ENCODE assay signal across 13 mouse cellular contexts in genomic region chr1:75214442-75214841, GRCm38 (mm10). TPM values are rescaled to one million over a fixed set of nuclear protein-coding genes. Genes with fewer than 3 reads are reported as not detected.
DNase-seq lines count a peak whose midpoint lies in the region; ATAC-seq and TF ChIP-seq lines count a peak whose summit lies in the region.
"Had no signal": no experiment of that assay in that cellular context is flagged by ENCODE, and none has a peak within 500 bp of the region (broad histone marks: within the 10 kb centered on the region; RNA-seq: fewer than 3 reads in every experiment).

No protein-coding gene starts in this region.

- peaks cover 2% of the 10 kb centered on the region; the same call in 1 of the 2 replicates for H3K27me3 ChIP-seq in heart, postnatal 0 days (ENCODE audit: control insufficient read depth, insufficient read depth, low read length)
- H3K27me3 ChIP-seq in heart, embryonic 10.5 days (ENCODE audit: insufficient read depth, poor library complexity, severe bottlenecking): peaks cover 42% of the 10 kb centered on the region
- H3K27me3 ChIP-seq in MEL (ENCODE audit: control insufficient read depth in 1 of 2, insufficient read depth in 2 of 2, low read length in 2 of 2): no peaks in the 10 kb centered on the region
- H3K27me3 ChIP-seq in liver, embryonic 13.5 days: peaks cover 1% of the 10 kb centered on the region
- peaks cover 41% of the 10 kb centered on the region for H3K27me3 ChIP-seq in forebrain, embryonic 12.5 days

- H3K4me2 ChIP-seq in heart, postnatal 0 days (ENCODE audit: low read depth, low read length): no peak overlapping the region
- peak overlapping the region; percentile 99 for H3K4me2 ChIP-seq in liver, embryonic 13.5 days
- no peak overlapping the region for H3K4me2 ChIP-seq in forebrain, embryonic 12.5 days
- H3K4me2 ChIP-seq: embryonic facial prominence, embryonic 13.5 days; midbrain, embryonic 12.5 days had no signal

- 53% methylated on average over 2 of the region's 2 CpGs for WGBS in heart, postnatal 0 days
- WGBS in heart, embryonic 10.5 days: 64% methylated on average over 2 of the region's 2 CpGs
- 79% methylated on average over 2 of the region's 2 CpGs for WGBS in liver, embryonic 13.5 days (ENCODE audit: insufficient replicate concordance)
- WGBS in forebrain, embryonic 12.5 days: 78% methylated on average over 2 of the region's 2 CpGs

- peaks cover 35% of the 10 kb centered on the region for H3K4me1 ChIP-seq in heart, postnatal 0 days (ENCODE audit: control insufficient read depth, insufficient read depth)
- peaks cover 48% of the 10 kb centered on the region for H3K4me1 ChIP-seq in heart, embryonic 10.5 days
- peaks cover 6 to 55% of the 10 kb centered on the region in 2 experiments; a peak in 3 of 4 replicates for H3K4me1 ChIP-seq in MEL (ENCODE audit: control insufficient read depth in 1 of 2, insufficient read depth in 2 of 2, low read length in 2 of 2)
- peaks cover 79% of the 10 kb centered on the region for H3K4me1 ChIP-seq in liver, embryonic 13.5 days (replicated peaks)
- peaks cover 42% of the 10 kb centered on the region for H3K4me1 ChIP-seq in forebrain, embryonic 12.5 days

- TF ChIP-seq RAD21 in MEL (IDR thresholded peaks at IDR 0.05; ENCODE audit: low read depth, low read length): no peak

- H3K9ac ChIP-seq in heart, postnatal 0 days (replicated peaks; ENCODE audit: low read depth, low read length): no peak overlapping the region
- no peak overlapping the region for H3K9ac ChIP-seq in MEL (ENCODE audit: control insufficient read depth, low read depth, low read length, poor library complexity, severe bottlenecking)
- H3K9ac ChIP-seq in liver, embryonic 13.5 days: peak overlapping the region; percentile 96
- H3K9ac ChIP-seq in forebrain, embryonic 12.5 days: no peak overlapping the region
- H3K9ac ChIP-seq: embryonic facial prominence, embryonic 13.5 days; midbrain, embryonic 12.5 days had no signal

- no peaks in the 10 kb centered on the region for H3K9me3 ChIP-seq in heart, postnatal 0 days (replicated peaks; ENCODE audit: control insufficient read depth, low read length)
- H3K9me3 ChIP-seq in heart, embryonic 10.5 days: no peaks in the 10 kb centered on the region
- H3K9me3 ChIP-seq in MEL (replicated peaks; ENCODE audit: insufficient read depth, low read length): no peaks in the 10 kb centered on the region
- no peaks in the 10 kb centered on the region for H3K9me3 ChIP-seq in liver, embryonic 13.5 days (replicated peaks)
- no peaks in the 10 kb centered on the region for H3K9me3 ChIP-seq in forebrain, embryonic 12.5 days
- H3K9me3 ChIP-seq: embryonic facial prominence, embryonic 13.5 days; midbrain, embryonic 12.5 days had no signal

- H3K36me3 ChIP-seq in heart, postnatal 0 days (replicated peaks; ENCODE audit: control insufficient read depth, insufficient read depth, low read length): peaks cover 45% of the 10 kb centered on the region
- peaks cover 48% of the 10 kb centered on the region for H3K36me3 ChIP-seq in heart, embryonic 10.5 days
- H3K36me3 ChIP-seq in MEL (ENCODE audit: control insufficient read depth in 1 of 2, insufficient read depth in 2 of 2, low read length in 2 of 2): peaks cover 15 to 56% of the 10 kb centered on the region in 2 experiments
- peaks cover 56% of the 10 kb centered on the region for H3K36me3 ChIP-seq in liver, embryonic 13.5 days
- H3K36me3 ChIP-seq in forebrain, embryonic 12.5 days (replicated peaks): peaks cover 41% of the 10 kb centered on the region

- H3K4me3 ChIP-seq in heart, postnatal 0 days (ENCODE audit: low read depth, low read length): no peak overlapping the region
- no peak overlapping the region for H3K4me3 ChIP-seq in heart, embryonic 10.5 days
- H3K4me3 ChIP-seq in MEL (ENCODE audit: control insufficient read depth in 1 of 2, insufficient read depth in 1 of 2, low read depth in 2 of 2, low read length in 2 of 2): no peak overlapping the region
- peak overlapping the region; percentile 91 for H3K4me3 ChIP-seq in liver, embryonic 13.5 days (replicated peaks)
- no peak overlapping the region for H3K4me3 ChIP-seq in forebrain, embryonic 12.5 days (replicated peaks)
- H3K4me3 ChIP-seq: embryonic facial prominence, embryonic 13.5 days; midbrain, embryonic 12.5 days had no signal

- ATAC-seq in heart, postnatal 0 days (ENCODE audit: insufficient read depth, low read depth): no peak
- ATAC-seq in liver, embryonic 13.5 days (ENCODE audit: low read depth): no peak
- ATAC-seq in forebrain, embryonic 12.5 days (ENCODE audit: low FRiP score): no peak

- intact Hi-C loops in left cerebral cortex, postnatal 4 days (cut with DNase I): no loop called here

- TF ChIP-seq CTCF in heart, postnatal 0 days (IDR thresholded peaks at IDR 0.05; ENCODE audit: low read depth): no peak
- no peak for TF ChIP-seq CTCF in MEL (IDR thresholded peaks at IDR 0.05 in 2 of 3, conservative IDR thresholded peaks at IDR 0.05 in 1 of 3; ENCODE audit: control insufficient read depth in 1 of 3, insufficient read depth in 1 of 3, low read depth in 2 of 3, low read length in 3 of 3, poor library complexity in 1 of 3, severe bottlenecking in 1 of 3)

- no peak; a peak in 1 of 4 replicates for TF ChIP-seq POLR2A in MEL (IDR thresholded peaks at IDR 0.05; ENCODE audit: control insufficient read depth in 1 of 2, insufficient read depth in 1 of 2, low read depth in 1 of 2, low read length in 2 of 2, poor library complexity in 1 of 2)

- peaks cover 74% of the 10 kb centered on the region for H3K79me2 ChIP-seq in MEL (ENCODE audit: control insufficient read depth, insufficient read depth, low read length, poor library complexity)

- no peak for TF ChIP-seq EP300 in heart, postnatal 0 days (IDR thresholded peaks at IDR 0.05; ENCODE audit: low read depth)
- TF ChIP-seq EP300 in MEL (IDR thresholded peaks at IDR 0.05; ENCODE audit: low read depth in 1 of 2, low read length in 2 of 2): no peak

- no peak for DNase-seq in heart, postnatal 0 days (ENCODE audit: low spot score)
- DNase-seq in heart, embryonic 10.5 days (ENCODE audit: low spot score): no peak
- no peak for DNase-seq in MEL (ENCODE audit: low read depth, low spot score)
- peak; percentile 91 to 97 for DNase-seq in kidney, adult 8-10 months
- DNase-seq in liver, embryonic 13.5 days: no peak
- no peak for DNase-seq in adrenal gland, postnatal 14 days
- no peak for DNase-seq in left cerebral cortex, postnatal 4 days

- peak overlapping the region; percentile 86 for H3K27ac ChIP-seq in heart, postnatal 0 days (ENCODE audit: low read depth)
- H3K27ac ChIP-seq in heart, embryonic 10.5 days: no peak overlapping the region
- peak overlapping the region; percentile 11 for H3K27ac ChIP-seq in MEL (ENCODE audit: control insufficient read depth, low read depth, low read length)
- H3K27ac ChIP-seq in liver, embryonic 13.5 days: peak overlapping the region; percentile 96
- H3K27ac ChIP-seq in forebrain, embryonic 12.5 days: no peak overlapping the region
- H3K27ac ChIP-seq: embryonic facial prominence, embryonic 13.5 days; midbrain, embryonic 12.5 days had no signal

RNA-seq across cellular contexts. Expression of gene Stk16, which starts 3.8 kb away (rescaled TPM):
- 75.9 and 90.1 TPM in 2 replicates for total RNA-seq in heart, postnatal 0 days (2014; rRNA removed; ENCODE audit: low replicate concordance)
- 57.4 and 62.5 TPM in 2 replicates for polyA plus RNA-seq in heart, postnatal 0 days (2015; fragmentation: Nextera tagmentation; extraction: Ambion mirVana)
- 103 and 131 TPM in 2 replicates for polyA plus RNA-seq in heart, embryonic 10.5 days (2016; fragmentation: Nextera tagmentation; extraction: Ambion mirVana)
- 83.2 and 110 TPM in 2 replicates for total RNA-seq in MEL (2012; rRNA removed)
- polyA plus RNA-seq in MEL (2012; ENCODE audit: insufficient read depth in 1 of 2, insufficient read length in 2 of 2, low read depth in 1 of 2, low replicate concordance in 2 of 2, missing spikeins in 1 of 2): 100 to 1,000 TPM in 1 of 2 experiments, not detected in 1; 154 TPM
- polyA plus RNA-seq in liver, embryonic 13.5 days (2015; fragmentation: Nextera tagmentation; extraction: Ambion mirVana): 90.7 and 90.8 TPM in 2 replicates
- total RNA-seq in adrenal gland, postnatal 14 days (2021): 95.6 and 104 TPM in 2 replicates
- total RNA-seq in left cerebral cortex, postnatal 4 days (2021): 100 to 1,000 TPM; 101 to 119 TPM
- 122 and 132 TPM in 2 replicates for polyA plus RNA-seq in forebrain, embryonic 12.5 days (2016; fragmentation: Nextera tagmentation; extraction: Ambion mirVana)

RNA-seq across cellular contexts. Expression of gene Glb1l, which starts 3.8 kb away (rescaled TPM):
- 9.8 and 11.3 TPM in 2 replicates for total RNA-seq in heart, postnatal 0 days (2014; rRNA removed; ENCODE audit: low replicate concordance)
- polyA plus RNA-seq in heart, postnatal 0 days (2015; fragmentation: Nextera tagmentation; extraction: Ambion mirVana): 3.6 and 3.8 TPM in 2 replicates
- polyA plus RNA-seq in heart, embryonic 10.5 days (2016; fragmentation: Nextera tagmentation; extraction: Ambion mirVana): 7.9 and 10.9 TPM in 2 replicates
- 4.0 and 7.6 TPM in 2 replicates for total RNA-seq in MEL (2012; rRNA removed)
- polyA plus RNA-seq in MEL (2012; ENCODE audit: insufficient read depth in 1 of 2, insufficient read length in 2 of 2, low read depth in 1 of 2, low replicate concordance in 2 of 2, missing spikeins in 1 of 2): 10 to 100 TPM in 1 of 2 experiments, not detected in 1; 13.0 TPM
- polyA plus RNA-seq in liver, embryonic 13.5 days (2015; fragmentation: Nextera tagmentation; extraction: Ambion mirVana): 3.8 and 5.0 TPM in 2 replicates
- total RNA-seq in adrenal gland, postnatal 14 days (2021): 18.0 and 24.7 TPM in 2 replicates
- 10 to 100 TPM; 24.3 to 25.3 TPM for total RNA-seq in left cerebral cortex, postnatal 4 days (2021)
- polyA plus RNA-seq in forebrain, embryonic 12.5 days (2016; fragmentation: Nextera tagmentation; extraction: Ambion mirVana): 22.6 and 22.7 TPM in 2 replicates

RNA-seq across cellular contexts. Expression of gene Tuba4a, which starts 5.2 kb away (rescaled TPM):
- 179 and 227 TPM in 2 replicates for total RNA-seq in heart, postnatal 0 days (2014; rRNA removed; ENCODE audit: low replicate concordance)
- polyA plus RNA-seq in heart, postnatal 0 days (2015; fragmentation: Nextera tagmentation; extraction: Ambion mirVana): 114 and 142 TPM in 2 replicates
- polyA plus RNA-seq in heart, embryonic 10.5 days (2016; fragmentation: Nextera tagmentation; extraction: Ambion mirVana): 35.2 and 50.8 TPM in 2 replicates
- 385 and 396 TPM in 2 replicates for total RNA-seq in MEL (2012; rRNA removed)
- polyA plus RNA-seq in MEL (2012; ENCODE audit: insufficient read depth in 1 of 2, insufficient read length in 2 of 2, low read depth in 1 of 2, low replicate concordance in 2 of 2, missing spikeins in 1 of 2): 100 to 1,000 TPM in 1 of 2 experiments, not detected in 1; 439 TPM
- 456 and 508 TPM in 2 replicates for polyA plus RNA-seq in liver, embryonic 13.5 days (2015; fragmentation: Nextera tagmentation; extraction: Ambion mirVana)
- total RNA-seq in adrenal gland, postnatal 14 days (2021): 42.9 and 53.1 TPM in 2 replicates
- total RNA-seq in left cerebral cortex, postnatal 4 days (2021): 100 to 1,000 TPM; 101 to 111 TPM
- 8.1 and 9.1 TPM in 2 replicates for polyA plus RNA-seq in forebrain, embryonic 12.5 days (2016; fragmentation: Nextera tagmentation; extraction: Ambion mirVana)

RNA-seq across cellular contexts. Expression of gene A630095N17Rik, which starts 17.5 kb away (rescaled TPM):
- not detected in 2 replicates for total RNA-seq in heart, postnatal 0 days (2014; rRNA removed; ENCODE audit: low replicate concordance)
- polyA plus RNA-seq in heart, postnatal 0 days (2015; fragmentation: Nextera tagmentation; extraction: Ambion mirVana): not detected in 2 replicates
- polyA plus RNA-seq in heart, embryonic 10.5 days (2016; fragmentation: Nextera tagmentation; extraction: Ambion mirVana): not detected in 2 replicates
- 0.46 and 0.58 TPM in 2 replicates for total RNA-seq in MEL (2012; rRNA removed)
- under 1 TPM in 1 of 2 experiments, not detected in 1; 0.82 TPM for polyA plus RNA-seq in MEL (2012; ENCODE audit: insufficient read depth in 1 of 2, insufficient read length in 2 of 2, low read depth in 1 of 2, low replicate concordance in 2 of 2, missing spikeins in 1 of 2)
- polyA plus RNA-seq in liver, embryonic 13.5 days (2015; fragmentation: Nextera tagmentation; extraction: Ambion mirVana): not detected in 2 replicates
- not detected in 2 replicates for total RNA-seq in adrenal gland, postnatal 14 days (2021)
- total RNA-seq in left cerebral cortex, postnatal 4 days (2021): not detected
- polyA plus RNA-seq in forebrain, embryonic 12.5 days (2016; fragmentation: Nextera tagmentation; extraction: Ambion mirVana): not detected in 2 replicates
- total RNA-seq: left cerebral cortex, postnatal 10 days had no signal
- polyA plus RNA-seq: embryonic facial prominence, embryonic 13.5 days; frontal cortex, adult 2 months; hindbrain, embryonic 11.5 days; midbrain, embryonic 12.5 days had no signal

RNA-seq across cellular contexts. Expression of gene Dnajb2, which starts 21.8 kb away (rescaled TPM):
- 25.1 and 35.0 TPM in 2 replicates for total RNA-seq in heart, postnatal 0 days (2014; rRNA removed; ENCODE audit: low replicate concordance)
- 34.9 and 36.7 TPM in 2 replicates for polyA plus RNA-seq in heart, postnatal 0 days (2015; fragmentation: Nextera tagmentation; extraction: Ambion mirVana)
- 24.5 and 32.4 TPM in 2 replicates for polyA plus RNA-seq in heart, embryonic 10.5 days (2016; fragmentation: Nextera tagmentation; extraction: Ambion mirVana)
- total RNA-seq in MEL (2012; rRNA removed): 10.3 and 12.9 TPM in 2 replicates
- 10 to 100 TPM in 1 of 2 experiments, not detected in 1; 18.9 TPM for polyA plus RNA-seq in MEL (2012; ENCODE audit: insufficient read depth in 1 of 2, insufficient read length in 2 of 2, low read depth in 1 of 2, low replicate concordance in 2 of 2, missing spikeins in 1 of 2)
- 31.2 and 34.7 TPM in 2 replicates for polyA plus RNA-seq in liver, embryonic 13.5 days (2015; fragmentation: Nextera tagmentation; extraction: Ambion mirVana)
- total RNA-seq in adrenal gland, postnatal 14 days (2021): 49.3 and 66.8 TPM in 2 replicates
- total RNA-seq in left cerebral cortex, postnatal 4 days (2021): 10 to 100 TPM; 54.7 to 61.3 TPM
- polyA plus RNA-seq in forebrain, embryonic 12.5 days (2016; fragmentation: Nextera tagmentation; extraction: Ambion mirVana): 38.1 and 41.5 TPM in 2 replicates

Comparison
In these comparisons a context has a peak if more than half of its experiments do, and no peak if none do; other contexts are left out.
1. H3K27ac ChIP-seq: peak in heart, postnatal 0 days (single experiment), MEL (single experiment) and liver, embryonic 13.5 days (single experiment); none in heart, embryonic 10.5 days (single experiment) and forebrain, embryonic 12.5 days (single experiment).
2. DNase-seq: peak in kidney, adult 8-10 months (2 of 2); none in heart, postnatal 0 days (single experiment), heart, embryonic 10.5 days (single experiment), MEL (single experiment), liver, embryonic 13.5 days (single experiment), adrenal gland, postnatal 14 days (single experiment) and left cerebral cortex, postnatal 4 days (single experiment).